Mouse (Mus musculus): ENCODE measurements around the gene Xlr3b.
A peak's percentile ranks its signal among the peaks of the same experiment; 100 is the strongest.
"Not testable (repeated sequence)": the region's sequence is repeated elsewhere in the genome, so short reads cannot be mapped to it uniquely, and the experiment has no call there.

Xlr3b gene

DNA sequence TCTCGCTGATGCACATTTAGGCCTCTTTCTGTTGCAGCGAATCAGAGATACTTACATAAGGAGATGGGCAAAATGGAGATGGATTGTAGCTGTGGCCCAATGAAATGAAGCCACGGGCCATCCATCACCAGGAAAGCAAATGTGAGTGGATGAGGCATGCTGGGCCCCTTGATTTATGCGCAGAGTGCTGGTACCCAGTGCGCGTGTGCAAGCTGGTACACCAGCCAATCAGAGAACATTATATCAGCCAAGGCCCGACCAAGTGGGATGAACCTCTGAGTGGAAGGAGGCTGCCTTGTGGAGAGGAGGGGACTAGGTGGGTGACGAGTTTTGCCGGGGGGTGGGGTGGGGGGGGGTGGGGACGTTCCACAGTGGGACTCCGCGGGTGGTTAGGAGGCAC, at the start of gene Xlr3b:
Xlr3b (plus strand) TSS at position 274 of the 400 bp plus-strand sequence.
- peak; percentile 5 for DNase-seq

DNA sequence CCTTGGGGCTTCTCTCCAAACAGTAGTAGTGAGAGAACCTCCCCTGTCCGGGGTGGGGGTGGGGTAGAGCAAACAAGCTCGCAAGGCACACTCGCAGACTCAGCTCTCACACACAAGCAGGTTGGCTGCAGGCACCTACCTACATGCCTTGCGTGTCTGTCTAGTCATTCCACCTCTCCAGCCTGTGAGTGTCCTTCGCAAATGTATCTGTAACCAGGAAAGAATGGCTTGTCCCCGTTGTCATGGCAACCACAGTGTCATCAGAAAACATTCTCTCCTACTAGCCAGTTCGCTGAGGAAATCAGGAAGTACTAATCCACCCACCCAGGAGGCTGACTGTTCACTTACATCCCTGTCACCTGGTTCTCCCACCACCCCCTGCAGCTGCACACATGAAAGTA, 48.8 kb upstream of the Xlr3b start:
- DNase-seq, result not testable (repeated sequence)

DNA sequence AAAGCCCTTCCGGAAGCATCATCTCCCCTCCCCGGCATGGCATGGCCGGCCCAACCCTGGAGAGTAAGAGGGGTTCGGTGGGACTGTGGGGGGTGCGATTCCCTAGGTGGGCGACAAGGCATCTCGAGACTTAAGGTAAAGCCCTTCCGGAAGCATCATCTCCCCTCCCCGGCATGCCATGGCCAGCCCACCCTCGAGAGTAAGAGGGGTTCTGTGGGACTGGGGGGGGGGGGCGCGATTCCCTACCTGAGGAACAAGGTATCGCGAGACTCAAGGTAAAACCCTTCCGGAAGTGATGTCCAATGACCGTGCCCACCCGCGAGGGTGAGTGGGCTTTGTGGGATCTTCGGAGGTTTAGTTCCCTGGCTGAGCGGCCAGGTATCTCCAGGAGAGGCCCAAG, 43.5 kb upstream of the Xlr3b start, which contains the start of gene Xlr5b:
Xlr5b (plus strand) TSS at position 301 of the 400 bp plus-strand sequence.
- DNase-seq, result not testable (repeated sequence)

GRCm38 (mm10) chrX:73149350-73149749, 42.7 kb upstream of the Xlr3b start, which contains the start of gene DXBay18:
TSS of gene DXBay18 (minus strand) at chrX:73149450.
- not testable (repeated sequence) for DNase-seq

GRCm38 (mm10) chrX:73176889-73177288, 15.1 kb upstream of the Xlr3b start, which contains the start of gene Spin2d:
TSS of gene Spin2d (minus strand) at chrX:73176989.
- DNase-seq, result not testable (repeated sequence)

- DNase-seq, result not testable (repeated sequence)
These were observed 22.0 kb downstream of the Xlr3b start, which contains the start of gene Xlr4b for GRCm38 (mm10) chrX:73213819-73214564. TSS of gene Xlr4b (plus strand) at chrX:73214333.

- DNase-seq, result no peak
These were observed 33.4 kb downstream of the Xlr3b start for GRCm38 (mm10) chrX:73225365-73225764.

DNA sequence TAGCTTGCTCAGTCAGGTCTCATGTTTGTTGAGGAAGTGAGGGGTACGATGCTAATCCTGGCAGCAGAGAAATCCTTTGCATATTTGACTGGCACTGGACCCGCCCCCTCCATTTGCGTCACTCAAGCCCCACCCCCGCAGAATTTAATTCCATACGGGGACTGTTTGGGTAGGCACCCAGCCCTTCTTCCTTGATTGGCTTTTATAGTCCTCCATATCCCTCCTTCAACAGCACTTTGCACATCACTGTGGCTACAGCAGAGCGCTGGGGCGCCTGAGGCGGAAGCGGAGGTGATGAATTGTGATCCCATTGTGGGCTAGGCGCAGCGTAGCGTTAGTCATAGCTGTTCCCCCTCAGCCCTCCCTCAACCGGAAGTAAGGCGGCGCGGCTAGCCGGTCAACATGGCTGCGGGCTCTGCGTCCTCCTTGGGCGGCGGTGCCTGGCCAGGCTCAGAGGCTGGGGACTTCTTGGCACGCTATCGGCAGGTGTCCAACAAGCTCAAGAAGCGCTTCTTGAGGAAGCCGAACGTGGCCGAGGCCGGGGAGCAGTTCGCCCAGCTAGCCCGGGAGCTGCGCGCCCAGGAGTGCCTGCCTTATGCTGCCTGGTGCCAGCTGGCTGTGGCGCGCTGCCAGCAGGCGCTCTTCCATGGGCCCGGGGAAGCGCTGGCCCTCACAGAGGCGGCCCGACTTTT, 36.1 kb downstream of the Xlr3b start, which contains the start of gene F8a:
F8a (plus strand) TSS at position 378 of the 692 bp plus-strand sequence.
- peak; percentile 70 for DNase-seq

- DNase-seq, result peak; percentile 70
These were observed 36.7 kb downstream of the Xlr3b start for GRCm38 (mm10) chrX:73228606-73229214.

DNA sequence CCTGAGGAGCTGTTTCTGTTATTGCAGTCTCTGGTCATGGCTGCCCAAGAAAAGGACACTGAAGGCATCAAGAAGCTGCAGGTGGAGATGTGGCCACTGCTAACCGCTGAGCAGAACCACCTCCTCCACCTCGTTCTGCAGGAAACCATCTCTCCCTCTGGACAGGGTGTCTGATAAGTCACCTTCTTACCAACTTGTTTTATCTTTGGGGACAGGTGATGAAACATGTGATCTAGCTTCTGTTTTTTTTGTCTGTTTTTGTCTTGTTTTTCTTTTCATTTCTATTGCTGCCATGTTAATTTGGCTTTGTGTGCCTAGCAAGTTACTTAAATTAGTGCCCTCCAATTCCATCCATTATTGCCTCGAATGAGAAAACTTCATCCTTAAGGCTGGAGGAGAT, 37.3 kb downstream of the Xlr3b start:
- no peak for DNase-seq

DNA sequence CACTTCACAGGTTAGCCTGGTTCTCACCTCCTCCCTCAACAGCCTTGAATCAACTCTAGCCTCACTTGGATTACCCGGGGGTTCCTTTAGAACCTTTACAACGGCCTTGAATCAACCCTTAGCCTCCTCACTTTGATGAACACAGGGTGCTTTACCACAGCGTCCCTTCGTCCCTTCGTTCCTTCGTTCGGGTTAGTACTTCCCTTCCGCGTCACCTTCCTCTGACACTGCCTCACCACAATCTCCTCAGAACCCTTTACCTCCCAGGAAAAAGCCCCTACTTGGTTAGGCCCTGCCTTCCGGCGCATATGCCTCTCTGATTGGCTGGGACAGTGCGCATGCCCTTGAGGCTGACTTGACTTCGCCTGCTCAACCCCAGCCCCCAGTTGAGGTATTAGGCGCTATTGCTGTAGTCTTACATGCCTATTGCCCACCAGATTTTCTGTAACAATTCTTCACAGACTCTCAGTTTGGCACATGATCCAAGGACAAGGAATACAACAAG, 50.9 kb downstream of the Xlr3b start, which contains the start of gene Xlr4c:
Xlr4c (minus strand) TSS at position 310 of the 505 bp plus-strand sequence.
- DNase-seq, result not testable (repeated sequence)
